Mouse (Mus musculus) spleen, adult 18-20 months (tissue): ENCODE measurements around the gene Abhd17a.

Experiments
- DNase-seq, 2 experiments: peaks; one replicate each; pipeline ENCODE4 v3.0.0; 2022; ENCODE audit warnings: mixed read lengths in 2 of 2

The Abhd17a gene

GRCm38 (mm10) chr10:80545590-80545989, 44.6 kb downstream of the Abhd17a start:
- no peak for DNase-seq

- DNase-seq: no peak
Measured at GRCm38 (mm10) chr10:80543873-80544272, 46.3 kb downstream of the Abhd17a start.

DNA sequence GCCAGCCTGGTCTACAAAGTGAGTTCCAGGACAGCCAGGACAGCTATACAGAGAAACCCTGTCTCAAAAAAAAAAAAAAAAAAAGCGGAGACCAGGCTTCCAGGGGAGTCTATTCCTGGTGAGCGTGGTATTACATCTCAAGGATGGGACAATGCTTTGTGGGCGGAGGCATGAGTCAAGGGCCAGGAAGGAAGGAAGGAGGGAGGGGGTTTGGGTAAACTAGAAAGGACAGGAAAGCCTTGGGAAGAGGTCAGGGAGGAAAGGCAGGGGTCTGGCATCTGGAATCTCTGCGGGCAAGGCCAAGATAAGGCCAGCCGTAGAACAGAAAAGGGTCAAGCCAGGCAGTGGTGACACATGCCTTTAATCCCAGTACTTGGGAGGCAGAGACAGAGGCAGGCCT, 50.6 kb downstream of the Abhd17a start:
- DNase-seq: no peak

DNA sequence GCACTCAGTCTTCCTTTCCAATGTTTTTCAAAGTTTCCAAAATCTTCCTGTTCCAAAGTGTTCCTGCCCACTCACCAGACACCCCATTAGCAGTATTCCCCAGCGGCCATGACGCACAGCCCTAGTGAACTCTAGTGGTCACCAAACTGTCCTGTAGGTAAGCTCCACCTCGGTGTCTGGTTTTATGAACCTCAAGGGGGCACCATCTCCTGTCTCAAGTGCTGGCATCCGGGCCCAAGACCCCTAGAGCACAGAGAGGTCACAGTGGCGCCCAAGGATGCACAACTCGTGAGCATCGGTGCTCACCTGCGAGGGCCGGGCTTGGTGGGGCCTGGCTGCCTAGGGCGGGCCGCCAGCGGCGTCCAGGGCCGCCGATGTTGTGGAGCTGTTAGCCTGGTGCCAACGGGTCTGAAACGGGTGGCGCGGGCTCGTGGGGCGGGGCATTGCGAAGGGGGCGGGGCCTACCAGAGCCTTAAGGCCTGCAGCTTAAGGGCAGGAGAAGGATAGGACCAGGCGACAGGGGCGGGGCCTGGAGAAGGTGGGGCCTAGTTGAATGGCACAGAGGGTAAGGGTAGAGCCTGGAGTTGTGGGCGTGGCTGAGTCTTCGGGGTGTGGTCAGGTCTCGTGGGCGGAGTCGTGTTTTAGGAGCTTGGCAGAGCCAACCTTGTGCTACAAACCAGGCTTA, 51.3 kb downstream of the Abhd17a start, which contains the start of gene Atp8b3:
Gene Atp8b3 (minus strand): TSS at position 415 of the 685 bp plus-strand sequence.
- peak; percentile 79 to 81 for DNase-seq

- no peak for DNase-seq
Measured at GRCm38 (mm10) chr10:80538180-80538579, 52.0 kb downstream of the Abhd17a start.

- no peak for DNase-seq
Measured at GRCm38 (mm10) chr10:80535711-80536110, 54.4 kb downstream of the Abhd17a start.

- DNase-seq: peak; percentile 42 to 50
Measured at GRCm38 (mm10) chr10:80535071-80535470, 55.1 kb downstream of the Abhd17a start.

DNA sequence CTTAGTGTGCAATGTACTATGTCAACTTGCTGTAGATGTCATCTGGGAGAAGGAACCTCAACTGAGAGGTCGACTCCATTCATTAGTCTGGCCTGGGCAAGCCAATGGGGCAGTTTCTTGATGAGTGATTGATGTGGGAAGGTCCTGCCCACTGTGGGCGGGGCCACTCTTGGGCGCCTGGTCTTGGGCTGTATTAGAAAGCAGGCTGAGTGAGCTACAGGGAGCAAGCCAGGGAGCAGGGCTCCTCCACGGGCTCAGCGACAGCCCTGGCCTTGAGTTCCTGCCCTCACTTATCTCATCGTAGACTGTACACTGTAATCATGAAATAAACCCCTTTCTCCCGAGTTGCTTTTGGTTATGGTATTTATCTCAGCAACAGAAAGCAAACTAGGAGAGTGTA, 56.4 kb downstream of the Abhd17a start:
- no peak for DNase-seq
